Mouse (Mus musculus) myocyte (in vitro differentiated cells): ENCODE measurements at regions not wholly inside any gene's neighbourhood (a gene's known extent, or its start where the extent isn't known, plus 50 kb on each side); places are given as distances from the start of the nearest gene placed in this dataset.

Source experiments
- H3K27me3 ChIP-seq: one replicate; pipeline ENCODE4 v1.6.1; 2011; ENCODE audit not compliant: control insufficient read depth, insufficient read depth, insufficient read length
- H3K36me3 ChIP-seq: one replicate; pipeline ENCODE4 v1.6.1; 2011; ENCODE audit not compliant: control insufficient read depth, insufficient read depth
- H3K4me2 ChIP-seq: one replicate; pipeline ENCODE4 v1.6.1; 2011; ENCODE audit warnings: low read depth, control low read depth
- H3K4me3 ChIP-seq: one replicate; pipeline ENCODE4 v1.5.1; 2011; ENCODE audit warnings: mild to moderate bottlenecking, control low read depth, moderate library complexity
- H3K79me2 ChIP-seq: one replicate; pipeline ENCODE4 v1.6.1; 2011; ENCODE audit not compliant: control insufficient read depth, insufficient read depth
- H3ac ChIP-seq: one replicate; pipeline ENCODE4 v1.6.1; 2011; ENCODE audit not compliant: control insufficient read depth, insufficient read length
- CEBPB ChIP-seq: IDR thresholded peaks from 2 replicates; pipeline ENCODE4 v1.6.1; 2011; ENCODE audit warnings: mild to moderate bottlenecking, moderate library complexity; ENCODE audit not compliant: poor library complexity, insufficient read depth, severe bottlenecking
- E2F4 ChIP-seq: IDR thresholded peaks from one replicate; pipeline ENCODE4 v1.6.1; 2011; ENCODE audit warnings: mild to moderate bottlenecking, control low read depth, moderate library complexity; ENCODE audit not compliant: insufficient read depth
- MAX ChIP-seq: IDR thresholded peaks from one replicate; pipeline ENCODE4 v1.6.1; 2011; ENCODE audit warnings: low read depth, mild to moderate bottlenecking, control low read depth
- MYOD1 ChIP-seq, 3 experiments: IDR thresholded peaks; one replicate each; pipeline ENCODE4 v1.6.1; 2011; ENCODE audit warnings: control low read depth in 2 of 3, low read depth in 2 of 3, mild to moderate bottlenecking in 2 of 3, moderate library complexity in 1 of 3; ENCODE audit not compliant: insufficient read length in 2 of 3, control insufficient read depth in 1 of 3
- MYOG ChIP-seq, 3 experiments: IDR thresholded peaks; one replicate each; pipeline ENCODE4 v1.6.1; 2011; ENCODE audit warnings: control low read depth in 2 of 3, low read depth in 2 of 3, mild to moderate bottlenecking in 2 of 3; ENCODE audit not compliant: insufficient read length in 2 of 3, control insufficient read depth in 1 of 3, insufficient read depth in 1 of 3
- POLR2A ChIP-seq: IDR thresholded peaks from one replicate; pipeline ENCODE4 v1.6.1; 2011; ENCODE audit warnings: low read depth, mild to moderate bottlenecking, control low read depth, moderate library complexity; ENCODE audit not compliant: insufficient read length
- POLR2AphosphoS2 ChIP-seq: IDR thresholded peaks from one replicate; pipeline ENCODE4 v1.6.1; 2011; ENCODE audit warnings: low read depth, control low read depth; ENCODE audit not compliant: insufficient read length
- REST ChIP-seq: IDR thresholded peaks from one replicate; pipeline ENCODE4 v1.6.1; 2011; ENCODE audit warnings: mild to moderate bottlenecking, control low read depth, moderate library complexity; ENCODE audit not compliant: insufficient read depth, insufficient read length
- SRF ChIP-seq: IDR thresholded peaks from one replicate; pipeline ENCODE4 v1.6.1; 2011; ENCODE audit warnings: low read depth; ENCODE audit not compliant: control insufficient read depth, insufficient read length
- TCF12 ChIP-seq: IDR thresholded peaks from one replicate; pipeline ENCODE4 v1.6.1; 2011; ENCODE audit warnings: mild to moderate bottlenecking, control low read depth; ENCODE audit not compliant: poor library complexity, insufficient read depth, severe bottlenecking
- TCF3 ChIP-seq: IDR thresholded peaks from one replicate; pipeline ENCODE4 v1.6.1; 2011; ENCODE audit warnings: low read depth, control low read depth; ENCODE audit not compliant: insufficient read length
- USF1 ChIP-seq: IDR thresholded peaks from one replicate; pipeline ENCODE4 v1.6.1; 2011; ENCODE audit warnings: low read depth, mild to moderate bottlenecking, control low read depth, moderate library complexity

DNA sequence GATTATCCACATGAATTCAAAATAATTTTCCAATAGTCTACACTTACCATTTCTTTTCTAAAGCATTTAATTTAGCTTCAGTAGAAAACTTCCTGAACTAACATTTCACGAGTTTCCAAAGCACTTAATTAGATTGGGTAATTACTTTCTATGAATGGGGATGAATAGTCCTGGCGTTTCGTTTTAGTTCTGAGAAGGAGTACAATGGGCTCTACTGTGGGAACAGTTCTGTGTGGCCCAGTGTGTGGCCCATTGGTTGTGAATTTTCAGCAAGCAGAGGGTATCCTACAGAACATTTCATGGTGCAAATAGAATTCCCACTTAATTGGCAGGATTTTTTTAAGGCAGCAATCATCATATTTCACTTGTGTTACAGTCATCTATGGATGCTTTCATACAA is 95.5 kb downstream of the 1700017N19Rik start:
- H3K79me2 ChIP-seq: no peaks in the 10 kb centered on the region
- no peaks in the 10 kb centered on the region for H3K36me3 ChIP-seq
- no peak overlapping the region for H3ac ChIP-seq
- H3K27me3 ChIP-seq: no peaks in the 10 kb centered on the region
- no peak overlapping the region for H3K4me3 ChIP-seq
- no peak for TF ChIP-seq MYOG (IDR thresholded peaks at IDR 0.05; ENCODE audit: control insufficient read depth in 1 of 3, insufficient read depth in 1 of 3, insufficient read length in 2 of 3, low read depth in 2 of 3)
- no peak overlapping the region for H3K4me2 ChIP-seq

DNA sequence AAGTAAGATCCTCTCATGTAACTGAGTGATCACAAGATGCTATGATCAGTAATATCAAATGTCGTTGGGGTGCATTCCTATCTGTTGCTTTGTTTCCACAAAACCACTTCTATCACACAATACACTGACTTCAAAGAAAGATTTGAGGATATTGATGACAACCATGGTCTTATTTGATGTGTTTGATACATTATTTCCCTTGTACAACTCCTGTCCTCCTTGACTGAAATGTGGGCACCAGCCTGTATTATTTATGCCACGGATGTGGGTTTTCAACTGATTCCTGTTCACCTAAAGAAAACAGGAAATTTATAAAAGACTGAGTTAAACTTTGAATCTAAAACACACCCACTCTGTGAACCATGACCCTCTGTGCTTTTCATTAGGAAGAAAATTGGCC is 105.7 kb downstream of the 1700017N19Rik start:
- Histone ChIP-seq H3K4me2 (no peak overlapping the region), H3K27me3 (no peaks in the 10 kb centered on the region), H3K36me3 (no peaks in the 10 kb centered on the region), H3K79me2 (no peaks in the 10 kb centered on the region), H3ac (no peak overlapping the region), H3K4me3 (no peak overlapping the region)
- TF ChIP-seq MYOG (IDR thresholded peaks at IDR 0.05; ENCODE audit: control insufficient read depth in 1 of 3, insufficient read depth in 1 of 3, insufficient read length in 2 of 3, low read depth in 2 of 3) (no peak), POLR2A (no peak), E2F4 (no peak), TCF12 (no peak), MAX (no peak), REST (no peak), TCF3 (no peak), SRF (no peak), POLR2AphosphoS2 (no peak), MYOD1 (IDR thresholded peaks at IDR 0.05; ENCODE audit: control insufficient read depth in 1 of 3, insufficient read length in 2 of 3, low read depth in 2 of 3) (no peak), CEBPB (no peak), USF1 (no peak)

DNA sequence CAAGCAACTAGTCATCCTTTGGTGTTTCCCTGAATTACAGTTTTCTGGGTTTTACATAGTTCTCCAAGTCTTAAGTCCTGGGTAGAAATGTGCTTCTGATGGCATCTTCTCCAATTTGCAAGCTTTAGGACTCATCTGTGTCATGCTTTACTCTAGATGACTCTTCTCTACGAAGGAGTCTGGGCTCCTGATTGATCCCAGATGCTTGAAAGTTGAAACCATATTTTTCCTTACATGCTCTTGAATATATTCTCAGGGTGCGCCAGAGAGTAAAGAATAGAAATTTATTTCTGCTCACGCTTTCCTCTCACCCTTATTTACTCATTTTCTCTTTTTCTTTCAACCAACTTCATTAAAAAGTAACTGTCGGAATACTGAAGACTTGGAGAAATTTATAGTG is 108.9 kb downstream of the 1700017N19Rik start:
- Histone ChIP-seq H3ac (no peak overlapping the region), H3K27me3 (no peaks in the 10 kb centered on the region), H3K79me2 (no peaks in the 10 kb centered on the region), H3K4me2 (no peak overlapping the region), H3K4me3 (no peak overlapping the region), H3K36me3 (no peaks in the 10 kb centered on the region)
- TF ChIP-seq POLR2A: no peak
- TF ChIP-seq TCF3: no peak
- no peak for TF ChIP-seq MYOG (IDR thresholded peaks at IDR 0.05; ENCODE audit: control insufficient read depth in 1 of 3, insufficient read depth in 1 of 3, insufficient read length in 2 of 3, low read depth in 2 of 3)
- no peak for TF ChIP-seq MAX
- TF ChIP-seq REST: no peak
- TF ChIP-seq POLR2AphosphoS2: no peak
- TF ChIP-seq TCF12: no peak
- TF ChIP-seq E2F4: no peak
- no peak for TF ChIP-seq USF1
- no peak for TF ChIP-seq CEBPB
- TF ChIP-seq SRF: no peak
- TF ChIP-seq MYOD1 (IDR thresholded peaks at IDR 0.05; ENCODE audit: control insufficient read depth in 1 of 3, insufficient read length in 2 of 3, low read depth in 2 of 3): no peak

DNA sequence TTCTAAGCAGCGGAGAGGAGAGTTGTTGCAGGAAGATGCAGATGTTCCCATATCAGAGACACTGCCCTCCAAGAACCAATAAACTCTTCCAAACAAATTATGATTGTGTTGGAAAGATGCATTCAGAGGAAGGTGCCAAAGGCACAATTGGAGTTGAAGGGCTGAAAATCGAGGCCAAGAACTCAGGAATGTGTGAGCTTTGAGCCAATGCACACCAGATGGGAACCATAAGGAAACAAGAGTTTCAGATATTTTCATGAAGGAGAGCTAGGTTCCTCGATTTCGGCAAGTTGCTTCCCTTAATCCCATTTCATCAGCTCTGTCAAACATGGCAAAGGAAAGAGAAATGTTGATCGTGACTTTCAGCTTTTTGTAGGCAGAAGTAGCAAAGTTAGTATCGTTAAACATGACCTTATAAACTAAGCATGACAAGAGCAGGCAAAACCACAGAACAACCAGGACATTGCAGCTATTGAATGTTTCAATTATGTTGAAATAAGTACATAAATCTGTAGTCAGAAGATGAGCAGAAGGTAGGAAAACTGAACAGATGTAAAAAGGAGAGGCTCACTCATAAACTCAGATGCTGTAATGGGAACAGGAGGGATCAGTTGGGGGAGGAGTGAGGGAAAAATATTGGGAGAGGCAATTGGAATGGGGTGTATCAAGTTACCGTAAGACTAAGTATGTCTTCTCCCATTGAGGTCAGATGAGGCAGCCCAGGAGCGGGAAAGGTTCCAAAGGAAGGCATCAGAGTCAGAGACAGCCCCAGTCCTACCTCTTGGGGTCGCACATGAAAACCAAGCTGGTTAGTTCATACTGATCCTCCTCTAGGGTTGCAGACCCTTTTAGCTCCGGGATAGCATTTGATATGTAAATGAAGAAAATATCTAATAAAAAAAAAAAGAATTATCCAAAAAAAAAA is 110.3 kb downstream of the 1700017N19Rik start:
- H3K27me3 ChIP-seq: no peaks in the 10 kb centered on the region
- TF ChIP-seq USF1 (no peak), REST (no peak), MAX (no peak), SRF (no peak), MYOG (IDR thresholded peaks at IDR 0.05; ENCODE audit: control insufficient read depth in 1 of 3, insufficient read depth in 1 of 3, insufficient read length in 2 of 3, low read depth in 2 of 3) (no peak), TCF3 (no peak), MYOD1 (IDR thresholded peaks at IDR 0.05; ENCODE audit: control insufficient read depth in 1 of 3, insufficient read length in 2 of 3, low read depth in 2 of 3) (no peak), TCF12 (no peak), E2F4 (no peak)
- no peak overlapping the region for H3K4me3 ChIP-seq
- no peaks in the 10 kb centered on the region for H3K79me2 ChIP-seq
- H3ac ChIP-seq: no peak overlapping the region
- H3K36me3 ChIP-seq: no peaks in the 10 kb centered on the region
- no peak overlapping the region for H3K4me2 ChIP-seq

DNA sequence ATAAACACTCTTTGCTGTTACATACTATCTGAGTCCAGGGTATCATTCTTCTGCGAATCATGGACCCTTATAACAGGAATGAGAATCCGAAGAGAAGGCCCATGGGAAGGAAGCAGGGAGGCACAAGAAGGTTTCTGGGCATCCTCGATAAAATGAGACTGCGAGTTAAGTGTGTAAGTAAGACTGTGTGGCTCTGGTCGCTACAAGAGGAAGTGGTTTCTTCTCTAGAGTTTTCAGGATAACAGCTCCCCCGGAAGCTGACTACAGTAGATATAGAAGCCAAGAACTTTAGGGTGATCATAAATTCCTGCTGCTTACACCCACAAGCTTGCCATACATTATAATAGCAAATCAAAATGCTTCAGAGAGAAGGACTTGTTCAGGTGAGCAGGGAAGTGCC is 111.7 kb downstream of the 1700017N19Rik start:
- Histone ChIP-seq H3K4me2 (no peak overlapping the region), H3K4me3 (no peak overlapping the region), H3K36me3 (no peaks in the 10 kb centered on the region), H3ac (no peak overlapping the region), H3K79me2 (no peaks in the 10 kb centered on the region), H3K27me3 (no peaks in the 10 kb centered on the region)
- TF ChIP-seq E2F4 (no peak), POLR2A (no peak), MYOG (IDR thresholded peaks at IDR 0.05; ENCODE audit: control insufficient read depth in 1 of 3, insufficient read depth in 1 of 3, insufficient read length in 2 of 3, low read depth in 2 of 3) (no peak), TCF12 (no peak), MYOD1 (IDR thresholded peaks at IDR 0.05; ENCODE audit: control insufficient read depth in 1 of 3, insufficient read length in 2 of 3, low read depth in 2 of 3) (no peak)
